Mouse (Mus musculus) right cerebral cortex, postnatal 14 days (tissue): ENCODE data around the gene 1600014C23Rik.

Source experiments
- DNase-seq: peaks from one replicate; pipeline ENCODE4 v3.0.0; 2022

The 1600014C23Rik gene

DNA sequence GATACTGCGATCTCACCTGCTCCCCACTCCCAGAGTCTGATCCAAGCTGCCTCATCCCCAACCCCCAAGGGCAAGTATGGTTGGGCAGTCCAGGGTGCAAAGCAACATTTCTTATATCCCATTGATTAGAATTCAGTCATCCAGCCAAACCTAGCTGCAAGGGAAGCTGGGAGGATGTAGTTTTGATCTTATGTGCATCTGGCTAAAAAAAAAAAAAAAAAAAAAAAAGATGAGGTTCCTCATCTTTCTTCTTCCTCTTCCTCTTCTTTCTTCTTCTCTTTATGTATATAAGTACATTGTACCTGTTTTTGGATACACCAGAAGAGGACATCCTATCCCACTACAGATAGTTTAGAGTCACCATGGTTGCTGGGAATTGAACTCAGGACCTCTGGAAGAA lies 17.7 kb upstream of the 1600014C23Rik start:
- DNase-seq: no peak

DNA sequence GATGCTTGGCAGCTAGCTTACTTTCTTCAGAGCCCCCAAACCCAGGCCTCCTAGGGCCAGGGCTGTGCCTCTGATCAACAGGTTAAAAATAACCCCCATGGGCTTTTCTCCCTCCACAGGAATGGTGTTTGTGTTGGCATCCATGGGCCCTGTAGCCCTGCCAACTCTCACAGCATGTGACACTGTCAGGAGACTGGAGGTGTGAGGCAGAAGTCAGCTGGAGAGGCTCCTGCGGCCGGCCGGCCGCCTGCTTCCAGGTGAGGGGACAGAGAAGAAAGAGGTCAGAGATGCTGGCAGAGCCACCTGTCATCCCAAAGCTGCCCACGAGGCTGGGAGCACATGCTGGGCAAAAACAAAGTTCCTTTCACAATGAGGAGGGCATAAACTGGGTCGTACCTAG lies 15.5 kb upstream of the 1600014C23Rik start:
- DNase-seq: no peak

DNA sequence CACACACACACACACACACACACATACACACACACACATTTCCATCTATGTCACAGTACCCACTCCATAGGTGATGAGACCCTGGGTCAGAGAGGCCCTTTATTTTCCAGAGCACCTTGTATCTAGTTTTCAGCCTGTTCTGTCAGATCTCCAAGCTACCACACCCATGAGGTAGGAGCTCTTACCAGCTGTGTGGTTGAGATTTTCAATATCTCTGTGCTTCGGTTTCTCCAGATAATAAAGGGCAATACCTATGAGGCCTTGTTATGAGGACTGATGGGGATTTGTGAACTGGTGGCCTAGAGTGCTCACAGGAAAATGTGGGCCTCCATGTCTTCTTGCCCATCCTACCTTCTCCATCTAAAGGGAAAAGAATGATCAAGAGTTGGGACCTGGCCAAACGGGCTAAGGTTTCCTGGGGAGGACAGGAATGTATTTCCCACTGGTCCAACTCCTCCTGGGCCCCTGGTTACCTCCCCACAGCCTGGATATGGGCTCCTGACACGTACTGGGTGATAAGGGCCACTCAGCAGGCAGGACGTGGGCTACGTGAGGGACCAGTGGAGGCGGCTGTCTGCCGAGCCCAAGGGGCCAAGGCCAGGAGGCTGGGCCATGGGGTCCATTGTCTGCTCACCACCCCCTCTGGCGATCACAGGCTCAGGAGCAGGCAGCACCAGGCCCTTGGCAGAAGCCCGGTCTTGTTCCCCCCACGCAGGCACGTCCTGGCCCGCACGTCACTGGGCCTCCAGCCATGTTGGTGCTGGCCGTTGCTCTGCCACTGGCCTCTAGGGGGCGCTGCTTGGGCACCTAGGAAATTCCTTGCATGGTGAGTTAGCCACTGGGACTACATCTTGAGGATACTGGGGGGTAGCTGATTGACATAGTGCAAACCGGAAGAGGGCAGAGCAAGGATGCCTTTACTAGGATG lies 14.5 kb upstream of the 1600014C23Rik start:
- peak; percentile 52 for DNase-seq

DNA sequence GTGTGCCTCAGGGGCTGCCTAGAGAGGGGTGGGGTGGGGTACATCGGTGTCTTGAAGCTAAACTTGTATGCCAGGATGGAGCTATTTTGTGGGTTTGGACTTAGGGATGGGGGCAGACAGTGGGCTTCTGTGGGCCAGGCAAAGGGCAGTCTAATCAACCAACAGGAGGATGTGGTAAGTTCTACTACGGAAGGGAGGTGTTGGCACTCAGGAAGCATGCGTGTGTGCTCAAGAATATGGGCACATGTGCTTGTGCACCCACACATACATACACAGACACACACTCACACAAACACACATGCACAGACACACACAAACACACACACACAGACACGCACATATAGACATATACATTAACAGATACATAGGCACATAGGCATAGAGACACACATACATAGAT lies 13.6 kb upstream of the 1600014C23Rik start:
- DNase-seq: no peak

DNA sequence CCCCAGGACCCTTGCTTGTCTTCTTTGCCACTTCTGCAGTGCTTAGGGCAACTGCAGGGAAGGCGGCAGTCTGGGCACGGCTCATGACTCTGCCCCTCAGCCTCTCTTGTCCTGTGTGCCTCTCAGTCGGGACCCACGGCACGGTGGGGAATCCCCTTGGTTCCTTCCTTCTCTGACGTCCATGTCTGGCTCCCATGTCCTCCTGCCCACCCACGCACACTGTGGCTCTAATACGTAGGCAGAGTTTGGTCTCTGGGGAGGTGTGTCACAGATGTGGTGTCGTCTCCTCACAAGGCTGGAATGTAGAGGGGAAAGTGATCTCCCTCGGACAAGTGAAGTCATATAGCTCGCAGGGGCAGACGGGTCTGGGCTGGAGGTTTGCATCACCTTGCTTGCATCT lies 13.1 kb upstream of the 1600014C23Rik start:
- DNase-seq: no peak

DNA sequence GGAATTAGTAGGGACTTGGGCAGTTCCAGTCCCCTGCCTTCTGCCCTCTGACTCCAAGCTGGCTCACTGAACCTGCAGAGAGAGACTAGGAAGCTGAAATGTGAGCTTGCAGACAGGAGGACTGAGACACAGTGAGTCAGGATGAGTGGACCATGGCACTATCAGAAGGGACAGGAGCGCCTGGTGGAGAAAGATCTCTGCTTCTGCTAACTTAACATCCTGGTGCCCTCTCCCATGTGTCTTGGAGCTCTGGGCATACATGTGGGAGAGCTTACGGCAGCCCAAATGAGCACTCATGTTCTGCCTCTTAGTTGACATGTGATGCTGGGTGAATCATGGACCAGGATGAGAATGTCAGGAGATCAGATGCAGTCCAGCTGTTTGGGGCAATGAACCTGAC lies 12.0 kb upstream of the 1600014C23Rik start:
- DNase-seq: no peak

DNA sequence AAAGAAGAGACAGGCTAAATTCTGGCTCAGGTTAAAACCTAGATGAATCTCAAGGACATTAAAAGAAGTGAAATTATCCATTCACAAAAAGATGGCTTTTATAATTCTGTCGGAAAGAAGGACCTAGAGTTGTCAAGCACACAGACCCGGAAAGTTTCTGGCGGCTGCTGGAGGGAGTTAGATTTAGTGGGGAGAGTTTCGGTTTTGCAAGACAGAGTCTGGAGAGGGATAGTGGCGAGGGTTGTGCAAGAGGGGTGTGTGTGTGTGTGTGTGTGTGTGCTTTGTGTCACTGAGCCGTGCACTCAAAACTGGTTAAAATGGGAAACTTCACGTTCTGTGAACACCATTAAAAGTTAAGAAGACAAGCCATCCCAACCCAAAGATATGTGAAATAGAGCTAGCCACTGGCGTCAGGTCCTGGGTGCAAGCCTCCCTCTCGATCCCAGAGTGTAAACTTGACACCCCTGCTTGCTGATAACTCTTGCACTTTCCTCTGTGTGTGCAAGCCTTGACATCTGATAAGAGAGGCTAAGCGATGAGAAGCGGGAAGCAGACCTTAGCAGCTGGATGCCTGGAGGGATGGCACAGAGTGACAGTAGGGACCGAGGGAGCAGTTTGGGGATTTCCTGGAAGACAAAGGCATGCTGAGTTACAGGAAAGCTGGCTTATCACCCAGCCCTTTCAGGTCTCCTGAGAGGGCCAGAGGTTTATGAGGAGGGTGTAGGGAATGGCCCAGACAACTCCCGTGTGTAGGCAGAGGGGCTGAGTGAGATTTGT lies 8.9 kb upstream of the 1600014C23Rik start:
- no peak for DNase-seq

DNA sequence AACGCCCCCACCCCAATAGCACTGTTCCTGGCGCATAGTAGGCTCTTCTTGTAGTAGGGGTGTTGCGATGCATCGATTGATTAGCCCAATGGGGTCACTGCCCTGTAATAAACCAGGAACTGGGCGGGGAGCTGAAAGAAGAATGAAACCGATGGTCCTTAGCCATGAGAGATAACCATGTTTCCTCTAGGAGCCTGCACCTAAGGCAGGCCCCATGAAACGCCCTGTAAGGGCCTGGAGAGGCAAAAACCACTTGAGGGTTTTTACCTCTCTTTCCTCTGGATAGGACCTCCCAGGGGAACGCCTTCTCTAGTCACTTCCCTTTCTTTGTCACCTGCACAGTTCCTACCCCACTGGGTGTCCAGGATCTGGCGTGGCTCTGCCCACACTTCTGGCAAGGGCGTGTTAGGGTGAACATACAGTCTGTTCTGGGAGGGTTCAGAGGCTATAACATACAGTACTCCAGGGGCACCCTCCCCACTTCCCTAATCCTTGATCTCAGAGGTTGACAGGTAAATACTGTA lies 3.5 kb upstream of the 1600014C23Rik start:
- DNase-seq: no peak

DNA sequence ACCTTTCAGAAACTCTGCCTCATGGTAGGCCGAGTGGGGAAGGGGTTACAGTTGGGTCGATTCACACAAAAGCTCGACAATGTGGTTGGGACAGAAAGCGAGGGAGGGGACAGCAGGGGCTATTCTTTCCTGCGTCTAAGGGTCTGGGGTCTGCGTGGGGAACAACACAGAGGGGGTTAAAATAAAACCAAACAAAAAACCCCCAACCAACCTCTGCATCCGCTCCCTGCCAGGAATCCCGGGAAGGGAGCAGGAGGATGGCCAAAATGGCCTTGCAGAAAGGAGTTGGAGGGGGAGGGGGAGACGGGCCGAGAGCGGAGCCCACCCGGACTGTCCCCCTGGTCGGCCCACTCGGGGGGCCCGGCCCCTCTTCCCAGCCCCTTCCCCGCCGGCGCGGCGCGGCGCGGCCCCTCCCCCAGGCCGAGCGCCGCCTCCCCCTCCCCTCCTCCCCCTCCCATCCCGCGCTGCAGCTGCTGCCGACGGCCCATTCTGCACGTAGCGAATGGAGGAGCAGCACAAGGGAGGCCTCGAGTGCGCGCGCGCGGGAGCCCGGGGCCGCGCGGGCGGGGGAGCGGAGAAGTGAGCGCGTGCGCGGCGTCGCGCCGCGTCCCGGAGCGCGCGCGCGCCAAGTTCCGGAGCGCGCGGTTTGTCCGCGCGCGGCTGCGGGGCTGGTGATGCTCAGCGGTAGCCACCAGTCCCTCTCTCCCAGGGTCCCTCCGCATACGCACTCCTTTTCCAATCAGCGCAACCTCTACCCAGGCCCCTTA lies 2.9 kb upstream of the 1600014C23Rik start:
- peak; percentile 91 for DNase-seq

DNA sequence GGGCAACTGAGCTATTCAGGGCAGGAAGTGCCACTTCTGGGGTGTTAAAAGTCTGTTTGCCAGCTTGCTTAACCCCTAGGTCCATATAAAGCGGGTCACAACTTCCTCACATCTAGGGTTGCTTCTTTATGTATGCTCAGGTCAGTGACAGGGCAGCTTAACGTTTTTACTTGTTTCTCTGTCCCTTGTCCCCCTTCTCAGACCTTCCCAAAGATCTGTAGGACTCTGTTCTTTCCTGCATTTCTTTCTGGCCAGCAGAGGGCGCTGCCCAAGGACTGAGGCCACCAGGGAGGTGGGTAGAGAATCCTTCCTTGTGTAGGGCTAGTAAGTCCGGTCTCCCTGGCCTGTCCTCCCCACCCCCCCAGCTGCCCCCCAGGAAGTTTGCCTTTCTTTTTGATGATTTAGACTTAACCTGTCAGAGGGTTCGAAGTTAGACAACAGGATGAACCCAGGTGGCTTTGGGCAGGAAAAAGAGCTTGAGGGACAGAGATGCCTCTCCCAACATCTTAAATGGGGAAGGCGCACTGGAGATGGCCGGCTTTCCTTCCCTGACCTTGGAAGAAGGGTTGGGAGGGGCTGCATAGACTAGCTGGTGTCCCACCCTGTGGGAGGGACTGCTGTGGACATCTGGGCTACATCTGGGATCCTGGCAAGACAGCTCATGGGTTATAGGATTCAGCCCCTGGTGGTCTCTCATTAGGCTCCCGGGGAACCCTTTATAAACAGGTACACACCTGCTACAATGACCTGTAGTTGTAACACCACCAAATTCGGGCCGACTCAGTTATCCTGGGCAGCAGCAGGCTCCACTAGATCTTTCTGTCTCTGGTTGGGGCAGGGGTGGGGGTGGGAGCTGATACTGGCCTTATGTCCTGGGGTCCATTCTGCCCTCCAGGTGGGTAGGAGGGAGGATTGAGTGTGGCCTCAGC lies 2.0 kb upstream of the 1600014C23Rik start:
- peak; percentile 90 for DNase-seq

DNA sequence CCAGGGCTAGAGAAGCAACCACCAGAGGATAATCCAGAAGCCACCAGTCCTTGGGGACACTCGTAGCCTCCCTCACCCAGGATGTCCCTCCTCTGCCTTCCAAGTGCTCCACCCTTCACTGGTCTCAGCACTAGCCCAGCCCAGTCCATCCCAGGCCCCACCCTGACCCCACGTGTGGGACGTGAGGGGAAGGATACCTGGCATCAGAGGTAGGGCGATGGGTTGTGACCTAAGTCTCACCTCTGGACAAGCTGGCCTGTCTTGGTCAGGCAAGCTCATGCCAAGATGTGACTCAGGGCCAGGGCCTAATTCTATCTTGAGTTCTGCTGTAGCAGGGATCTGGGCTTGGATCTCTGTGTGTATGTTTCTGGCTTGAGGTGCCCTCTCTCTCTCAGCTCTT lies 1.2 kb upstream of the 1600014C23Rik start:
- DNase-seq: no peak

DNA sequence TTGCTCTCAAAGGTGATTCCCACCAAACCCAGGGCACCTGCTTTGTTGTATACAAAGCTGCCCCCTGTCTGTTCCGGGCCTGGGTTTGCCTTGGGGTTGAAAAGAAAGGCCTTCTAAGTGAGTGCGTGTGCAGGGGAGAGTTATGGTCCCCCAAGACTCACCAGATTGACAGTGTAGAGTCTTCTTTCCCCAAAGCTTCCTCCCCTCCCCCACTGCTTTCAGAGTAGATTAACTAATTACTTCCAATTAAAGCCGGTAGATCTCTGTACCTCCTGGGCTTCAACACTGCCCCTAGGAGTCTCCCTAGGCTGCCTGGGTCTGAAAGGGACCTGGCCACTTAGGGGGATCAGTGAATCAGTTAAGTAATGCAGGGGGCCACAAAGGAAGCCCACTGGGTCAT lies 689 bp upstream of the 1600014C23Rik start:
- DNase-seq: no peak

DNA sequence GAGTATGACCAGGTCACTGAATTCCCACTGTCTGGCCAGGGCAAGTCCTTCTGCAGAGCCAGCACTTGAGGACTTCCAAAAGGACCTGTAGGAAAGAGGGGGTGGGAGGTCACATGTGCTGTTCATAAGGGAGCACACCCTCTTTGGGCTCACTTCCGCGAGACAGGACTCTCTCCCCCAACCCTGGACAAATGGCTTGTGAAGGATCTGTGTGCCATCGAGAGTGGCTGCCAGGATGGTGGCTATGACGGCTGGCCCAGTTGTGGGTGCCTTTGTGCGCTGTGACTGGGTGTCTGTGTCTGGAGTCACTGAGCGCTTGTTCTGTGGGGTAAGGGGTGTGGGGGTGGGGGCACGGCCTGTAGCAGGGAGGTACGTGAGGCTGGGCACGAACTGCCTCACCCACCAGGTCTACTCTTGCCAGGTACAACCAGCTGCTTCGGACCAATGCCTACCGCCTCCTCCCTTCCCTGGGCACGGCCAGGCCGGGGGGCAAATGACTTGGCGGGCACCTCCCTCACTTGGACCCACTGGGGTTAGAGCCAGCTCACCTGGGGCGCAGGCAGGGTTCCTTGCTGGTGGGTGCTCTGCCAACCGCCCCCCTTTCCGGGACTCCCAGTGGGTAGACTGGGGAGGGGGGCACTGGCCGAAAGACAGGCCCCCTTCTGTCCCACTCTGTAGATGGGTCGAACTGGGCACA lies 458 bp downstream of the 1600014C23Rik start:
- DNase-seq: no peak

DNA sequence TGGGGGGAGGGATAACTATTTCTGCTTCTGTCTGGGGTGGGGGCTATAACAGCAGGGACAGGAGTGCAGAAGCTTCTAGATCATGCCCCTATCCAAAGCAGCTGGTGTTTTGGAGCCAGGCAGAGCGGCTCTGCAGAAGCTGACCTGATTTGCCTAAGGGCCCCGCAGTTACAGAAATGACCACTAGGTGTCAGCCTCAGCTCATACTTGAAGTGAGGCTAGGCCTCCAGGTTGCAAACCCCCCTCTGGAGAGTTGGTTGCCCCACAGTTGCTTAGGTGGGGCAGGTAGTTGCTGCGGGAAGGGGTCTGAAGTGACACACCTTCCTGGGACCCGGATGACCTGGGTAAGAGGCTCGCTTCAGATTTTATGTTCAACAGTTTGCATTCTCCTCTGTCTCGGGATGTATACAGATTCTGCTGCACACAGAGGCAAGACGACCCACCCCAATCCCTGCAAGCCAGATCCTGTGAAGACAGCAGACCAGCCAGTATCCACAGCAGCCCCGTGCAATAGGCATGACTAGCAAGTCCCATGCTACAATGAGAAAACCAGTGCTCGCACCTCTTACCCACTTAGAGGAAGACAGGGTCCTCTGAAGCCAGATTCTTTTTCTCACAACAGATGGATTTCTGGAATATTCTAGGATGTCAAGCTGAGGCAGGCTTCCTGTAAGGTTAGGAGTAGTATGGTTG lies 2.3 kb downstream of the 1600014C23Rik start:
- DNase-seq: peak; percentile 89

DNA sequence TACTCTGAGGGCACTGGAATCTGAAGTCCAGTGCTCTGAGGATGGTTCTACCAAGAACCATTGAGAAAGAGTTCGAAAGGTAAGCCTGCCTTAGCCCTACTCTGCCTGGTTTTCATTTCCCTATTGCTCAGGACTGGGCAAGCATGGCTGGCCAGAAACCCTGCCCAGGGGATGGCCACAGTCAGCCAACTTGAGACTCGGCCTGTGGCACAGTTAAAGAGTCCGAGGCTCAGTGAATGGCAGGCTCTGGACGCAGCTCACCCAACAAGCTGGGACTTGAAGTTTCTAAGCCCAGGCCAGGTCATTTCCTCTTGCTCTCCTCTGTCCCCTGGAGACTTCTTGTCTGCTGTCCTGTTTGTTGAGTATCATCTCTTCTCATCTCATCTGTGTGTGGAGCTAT lies 2.9 kb downstream of the 1600014C23Rik start:
- no peak for DNase-seq

DNA sequence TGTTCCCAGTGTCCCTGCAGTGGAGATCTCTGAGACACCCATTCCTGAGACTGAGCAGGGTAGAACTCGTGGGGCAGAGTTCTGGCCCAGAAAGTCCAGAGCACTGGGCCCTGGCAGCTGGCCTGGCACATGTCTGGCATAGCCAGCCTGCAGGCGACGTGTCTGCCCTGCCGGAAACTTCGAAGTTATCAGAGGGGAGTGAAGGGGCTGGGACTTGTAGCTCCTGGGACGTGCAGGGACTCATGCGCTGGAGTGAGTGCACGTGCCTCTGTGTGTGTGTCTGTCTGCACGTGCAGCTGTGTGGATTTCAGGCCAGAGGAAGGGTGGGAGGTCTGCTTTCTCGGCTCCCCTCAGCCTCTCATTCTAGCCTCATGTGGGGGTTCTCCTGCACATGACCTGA lies 4.3 kb downstream of the 1600014C23Rik start:
- DNase-seq: no peak

DNA sequence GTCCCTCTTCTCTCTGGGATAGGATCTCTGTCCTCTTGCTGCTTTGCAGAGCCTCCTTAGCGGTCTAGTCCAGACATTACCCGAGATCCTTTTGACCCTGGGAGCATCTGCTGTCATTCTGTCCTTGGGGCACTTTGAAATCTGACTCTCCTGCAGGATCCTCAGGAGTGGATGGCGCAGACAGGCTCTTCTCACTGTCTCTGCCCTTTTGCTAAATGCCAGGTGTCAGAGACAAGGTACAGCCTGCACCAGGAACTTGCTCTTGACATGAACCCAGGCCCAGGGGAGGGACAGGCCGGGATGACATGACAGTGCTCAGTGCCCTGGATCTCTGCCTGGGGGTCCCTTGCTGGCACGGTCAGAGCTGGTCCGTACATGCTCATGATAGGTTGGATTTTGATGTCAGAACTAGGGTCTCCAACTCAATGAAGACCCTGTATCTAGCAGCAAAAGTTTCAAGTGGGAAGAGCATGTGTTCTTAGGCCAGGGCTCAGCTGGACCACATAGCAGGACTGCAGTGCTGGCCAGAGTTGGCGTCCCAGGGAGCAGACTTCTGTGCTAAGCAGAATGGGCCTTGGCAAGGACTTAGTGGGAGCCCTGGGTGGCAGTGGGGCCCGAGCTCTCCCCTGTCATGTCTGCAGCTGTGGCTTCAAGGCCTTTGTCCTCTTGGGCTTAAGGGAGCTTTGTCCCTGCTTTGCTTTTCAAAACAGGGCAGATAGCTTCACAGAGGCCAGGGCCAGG lies 5.5 kb downstream of the 1600014C23Rik start:
- DNase-seq: no peak

DNA sequence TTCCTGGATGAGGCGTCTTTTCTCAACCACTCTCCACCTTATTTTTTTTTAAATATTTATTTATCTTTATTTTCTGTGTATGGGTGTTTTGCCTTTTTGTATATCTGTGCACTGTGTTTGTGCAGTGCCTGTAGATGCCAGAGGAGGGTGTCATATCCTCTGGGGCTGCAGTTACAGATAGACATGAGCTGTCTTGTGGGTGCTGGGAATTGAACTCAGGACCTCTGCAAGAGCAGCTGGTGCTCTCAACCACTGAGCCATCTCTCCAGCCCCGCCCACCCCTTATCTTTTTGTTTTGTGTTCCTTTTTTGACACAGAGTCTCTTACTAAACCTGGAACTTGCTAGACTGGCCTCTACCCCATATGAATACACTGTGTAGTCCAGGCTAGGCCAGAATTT lies 6.2 kb downstream of the 1600014C23Rik start:
- DNase-seq: no peak

DNA sequence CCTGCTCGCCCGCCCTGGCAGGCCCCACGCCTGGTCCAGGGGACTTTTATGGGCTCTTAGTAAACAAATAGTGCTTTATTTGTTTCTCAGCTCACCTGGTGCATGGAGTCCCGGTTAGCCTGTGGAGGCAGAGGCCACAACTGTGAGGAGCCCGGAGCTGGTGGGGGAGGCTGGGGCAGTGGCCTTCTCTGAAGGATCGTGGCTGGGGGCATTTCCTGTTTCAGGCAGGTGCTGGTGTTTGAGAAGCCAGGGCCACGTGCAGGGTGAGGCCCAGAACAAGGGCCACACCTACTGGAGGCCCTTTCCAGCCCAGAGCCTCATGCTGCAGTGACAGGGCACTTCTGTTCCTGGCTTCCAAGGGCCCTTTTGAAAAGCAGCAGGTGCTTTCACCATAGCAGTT lies 7.4 kb downstream of the 1600014C23Rik start:
- DNase-seq: no peak

DNA sequence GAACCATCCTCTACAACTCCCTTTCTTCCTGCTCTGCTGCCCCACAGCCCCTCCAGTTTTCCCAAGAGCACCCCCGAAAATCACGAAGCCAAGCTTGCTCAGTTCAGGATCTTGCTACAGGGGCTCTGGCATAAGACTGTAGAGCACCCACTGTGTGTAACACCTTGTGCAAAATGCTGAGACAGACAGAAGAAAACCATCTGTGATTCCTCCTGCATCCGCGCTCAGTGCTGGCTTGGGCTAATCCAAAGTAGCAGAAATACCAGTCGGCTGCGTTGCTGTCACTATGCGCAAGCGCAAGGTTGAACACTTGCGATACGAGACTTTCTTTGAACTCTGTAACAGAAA lies 9.1 kb downstream of the 1600014C23Rik start:
- DNase-seq: no peak
